Mouse (Mus musculus): ENCODE results near the gene Scly. TPM values are rescaled to one million over a fixed set of nuclear protein-coding genes. Genes with fewer than 3 reads are reported as not detected.

Gene Scly
- total and polyA plus RNA-seq, 3 experiments, result 23.1 to 48.8 TPM; not detected in 1

DNA sequence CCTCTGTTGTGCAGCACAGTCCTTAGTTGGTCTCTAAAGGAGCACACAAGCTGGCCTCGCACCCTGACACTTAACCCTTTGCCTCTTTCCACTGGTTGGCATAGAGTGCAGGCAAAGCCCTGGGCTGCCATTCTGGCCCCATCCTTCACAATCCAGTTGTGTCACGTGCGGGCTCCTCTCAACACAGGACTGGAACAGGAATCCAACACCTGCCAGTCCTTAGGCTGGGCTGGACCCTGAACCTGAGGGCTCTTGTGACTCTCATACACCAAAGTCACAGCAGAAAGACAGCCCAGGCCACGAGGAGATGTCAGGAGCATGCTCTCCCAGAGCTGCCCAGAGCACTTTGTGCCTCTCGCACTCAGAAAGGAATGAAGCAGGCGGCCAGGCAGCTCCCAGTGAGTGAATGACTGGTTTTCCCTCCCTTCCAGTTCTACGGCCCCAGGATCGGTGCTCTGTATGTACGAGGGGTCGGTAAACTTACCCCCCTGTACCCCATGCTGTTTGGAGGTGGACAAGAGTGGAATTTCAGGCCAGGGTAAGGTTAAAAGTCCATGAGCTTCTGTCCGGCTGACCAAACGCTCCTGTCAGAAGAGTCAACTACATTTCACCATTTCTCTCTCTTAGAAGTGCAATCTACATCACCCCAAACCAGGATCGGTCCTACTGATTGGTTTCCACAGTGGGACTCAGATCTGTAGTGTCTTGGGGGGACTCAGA lies 11.4 kb downstream of the Scly start:
- no peak overlapping the region for H3K4me3 ChIP-seq (ENCODE audit: control insufficient read depth in 1 of 2, insufficient read depth in 1 of 2, low read depth in 2 of 2, low read length in 2 of 2)
- H3K9ac ChIP-seq (ENCODE audit: control insufficient read depth, low read depth, low read length, poor library complexity, severe bottlenecking), result no peak overlapping the region
- no peaks in the 10 kb centered on the region for H3K9me3 ChIP-seq (replicated peaks; ENCODE audit: insufficient read depth, low read length)
- no peaks in the 10 kb centered on the region for H3K27me3 ChIP-seq (ENCODE audit: control insufficient read depth in 1 of 2, insufficient read depth in 2 of 2, low read length in 2 of 2)
- no peak for TF ChIP-seq CHD2 (IDR thresholded peaks at IDR 0.05; ENCODE audit: low read length)
- no peak for TF ChIP-seq NELFE (IDR thresholded peaks at IDR 0.05; ENCODE audit: low read depth, low read length)
- no peak for TF ChIP-seq BHLHE40 (IDR thresholded peaks at IDR 0.05; ENCODE audit: borderline replicate concordance, low read depth, low read length)
- no peak for TF ChIP-seq MEF2A (IDR thresholded peaks at IDR 0.05; ENCODE audit: extremely low read depth, insufficient replicate concordance, low read depth, low read length, poor library complexity, severe bottlenecking)
- TF ChIP-seq RCOR1 (IDR thresholded peaks at IDR 0.05; ENCODE audit: low read depth, low read length), result no peak
- no peak for TF ChIP-seq NRF1 (IDR thresholded peaks at IDR 0.05; ENCODE audit: insufficient read depth, low read depth, low read length, poor library complexity, severe bottlenecking)
- no peak for TF ChIP-seq MYB (IDR thresholded peaks at IDR 0.05; ENCODE audit: low read depth, low read length)
- TF ChIP-seq POLR2AphosphoS5 (IDR thresholded peaks at IDR 0.05; ENCODE audit: borderline replicate concordance, low read depth, low read length), result no peak
- no peak for TF ChIP-seq GATA1 (IDR thresholded peaks at IDR 0.05; ENCODE audit: low read depth, low read length)
- no peak for TF ChIP-seq USF2 (IDR thresholded peaks at IDR 0.05; ENCODE audit: borderline replicate concordance in 1 of 2, insufficient read depth in 1 of 2, low read depth in 1 of 2, low read length in 2 of 2)
- peaks cover 0 to 15% of the 10 kb centered on the region in 2 experiments; a peak in 2 of 4 replicates for H3K36me3 ChIP-seq (ENCODE audit: control insufficient read depth in 1 of 2, insufficient read depth in 2 of 2, low read length in 2 of 2)
- no peak for DNase-seq (ENCODE audit: low read depth, low spot score)
- H3K27ac ChIP-seq (ENCODE audit: control insufficient read depth, low read depth, low read length), result no peak overlapping the region
- H3K79me2 ChIP-seq (ENCODE audit: control insufficient read depth, insufficient read depth, low read length, poor library complexity), result no peaks in the 10 kb centered on the region
- no peaks in the 10 kb centered on the region for H3K4me1 ChIP-seq (ENCODE audit: control insufficient read depth in 1 of 2, insufficient read depth in 2 of 2, low read length in 2 of 2)

DNA sequence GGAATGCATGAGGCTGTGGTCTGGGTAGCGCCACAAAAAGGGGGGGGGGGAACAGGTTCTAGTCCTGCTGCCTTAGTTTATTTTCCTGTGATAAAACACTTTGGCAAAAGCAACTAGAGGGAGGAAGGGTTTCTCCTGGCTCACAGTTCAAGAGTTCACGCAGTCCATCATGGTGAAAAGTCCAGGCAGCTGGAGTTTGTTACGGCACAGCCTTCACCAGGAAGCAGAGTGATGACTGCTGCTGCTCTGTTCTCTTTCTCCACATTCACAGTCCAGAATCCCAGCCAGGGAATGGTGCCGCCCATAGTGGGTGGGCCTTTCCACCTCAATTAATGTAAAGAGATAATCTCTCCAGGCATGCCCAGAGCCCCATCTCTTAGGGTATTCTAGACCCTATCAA lies 14.1 kb downstream of the Scly start:
- no peak overlapping the region for H3K4me3 ChIP-seq (ENCODE audit: control insufficient read depth in 1 of 2, insufficient read depth in 1 of 2, low read depth in 2 of 2, low read length in 2 of 2)
- H3K27ac ChIP-seq (ENCODE audit: control insufficient read depth, low read depth, low read length), result no peak overlapping the region
- H3K9me3 ChIP-seq (replicated peaks; ENCODE audit: insufficient read depth, low read length), result no peaks in the 10 kb centered on the region
- no peak overlapping the region for H3K9ac ChIP-seq (ENCODE audit: control insufficient read depth, low read depth, low read length, poor library complexity, severe bottlenecking)
- H3K4me1 ChIP-seq (ENCODE audit: control insufficient read depth in 1 of 2, insufficient read depth in 2 of 2, low read length in 2 of 2), result no peaks in the 10 kb centered on the region
- no peaks in the 10 kb centered on the region for H3K27me3 ChIP-seq (ENCODE audit: control insufficient read depth in 1 of 2, insufficient read depth in 2 of 2, low read length in 2 of 2)
- peaks cover 0 to 15% of the 10 kb centered on the region in 2 experiments; a peak in 2 of 4 replicates for H3K36me3 ChIP-seq (ENCODE audit: control insufficient read depth in 1 of 2, insufficient read depth in 2 of 2, low read length in 2 of 2)
- DNase-seq (ENCODE audit: low read depth, low spot score), result no peak
- TF ChIP-seq MYB (IDR thresholded peaks at IDR 0.05; ENCODE audit: low read depth, low read length) (no peak), BHLHE40 (IDR thresholded peaks at IDR 0.05; ENCODE audit: borderline replicate concordance, low read depth, low read length) (no peak), SIN3A (IDR thresholded peaks at IDR 0.05; ENCODE audit: low read length) (no peak), TAL1 (IDR thresholded peaks at IDR 0.05; ENCODE audit: low read length) (no peak), RCOR1 (IDR thresholded peaks at IDR 0.05; ENCODE audit: low read depth, low read length) (no peak), POLR2A (IDR thresholded peaks at IDR 0.05; ENCODE audit: control insufficient read depth in 1 of 2, insufficient read depth in 1 of 2, low read depth in 1 of 2, low read length in 2 of 2, poor library complexity in 1 of 2) (no peak), MXI1 (IDR thresholded peaks at IDR 0.05; ENCODE audit: low read depth, low read length) (no peak), TBP (IDR thresholded peaks at IDR 0.05; ENCODE audit: low read depth, low read length) (no peak), UBTF (IDR thresholded peaks at IDR 0.05; ENCODE audit: borderline replicate concordance, insufficient read depth, low read depth, low read length) (no peak), USF2 (IDR thresholded peaks at IDR 0.05; ENCODE audit: borderline replicate concordance in 1 of 2, insufficient read depth in 1 of 2, low read depth in 1 of 2, low read length in 2 of 2) (no peak), EP300 (IDR thresholded peaks at IDR 0.05; ENCODE audit: low read depth in 1 of 2, low read length in 2 of 2) (no peak)
- no peaks in the 10 kb centered on the region for H3K79me2 ChIP-seq (ENCODE audit: control insufficient read depth, insufficient read depth, low read length, poor library complexity)

Data from MEL (cell line).